Mouse (Mus musculus): Measurements from ENCODE around the gene Slain1.

DNA sequence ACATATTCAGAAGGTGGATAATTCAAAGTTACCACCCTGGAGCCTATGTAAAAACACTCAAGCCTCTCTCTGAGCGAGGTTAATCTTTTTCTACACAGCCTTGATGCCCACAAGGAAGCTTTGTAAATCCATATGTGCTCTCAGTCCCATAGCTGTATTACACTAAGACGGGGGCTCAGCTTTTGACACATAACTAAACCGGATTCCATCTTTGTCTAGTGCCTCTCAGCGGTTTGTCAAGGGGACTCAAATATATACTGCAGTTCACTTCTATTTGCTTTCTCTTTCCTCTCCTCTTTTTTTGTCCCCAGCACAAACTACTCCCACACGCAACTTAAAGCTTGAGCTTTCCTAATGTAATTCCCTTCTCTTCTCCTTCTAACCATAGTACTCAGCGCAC is 23.9 kb upstream of the Slain1 start:
- no peak for TF ChIP-seq CTCF (IDR thresholded peaks at IDR 0.05; ENCODE audit: borderline replicate concordance, control insufficient read depth, extremely low read depth, insufficient read depth, low read length, poor library complexity)
- TF ChIP-seq POLR2A (IDR thresholded peaks at IDR 0.05; ENCODE audit: control insufficient read depth, extremely low read depth, insufficient read depth, low read length, poor library complexity): no peak

Data from thymus, adult 2 months (tissue).